Mouse (Mus musculus): Measurements from ENCODE around the gene Tmem184a.

- TF ChIP-seq USF1 (IDR thresholded peaks at IDR 0.05; ENCODE audit: low read depth) (no peak), POLR2AphosphoS2 (IDR thresholded peaks at IDR 0.05; ENCODE audit: insufficient read length, low read depth) (no peak), POLR2A (IDR thresholded peaks at IDR 0.05; ENCODE audit: insufficient read length, low read depth) (no peak)
Observed at GRCm38 (mm10) chr5:139798168-139798900, 21.4 kb downstream of the Tmem184a start.

Data from myocyte (in vitro differentiated cells).